Mouse (Mus musculus) heart, adult 2 months (tissue): ENCODE data around the gene Avpi1. TPM values are rescaled to one million over a fixed set of nuclear protein-coding genes. Genes with fewer than 3 reads are reported as not detected.

ENCODE experiments used
- DNase-seq, 2 experiments: peaks; one replicate each; pipeline ENCODE4 v3.0.0; 2021
- H3K27ac ChIP-seq: fragments of 200-600 bp; 2 replicates; pipeline ENCODE4 v1.8.1; 2022
- H3K27me3 ChIP-seq: fragments of 200-500 bp; 2 replicates; pipeline ENCODE4 v1.6.1; 2012; ENCODE audit warnings: mild to moderate bottlenecking, low read length, inconsistent platforms, mixed read lengths; ENCODE audit not compliant: control insufficient read depth, insufficient read depth
- H3K36me3 ChIP-seq: fragments of 200-500 bp; 2 replicates; pipeline ENCODE4 v1.6.1; 2012; ENCODE audit warnings: low read length, inconsistent platforms; ENCODE audit not compliant: control insufficient read depth, insufficient read depth
- H3K4me1 ChIP-seq: fragments of 200-500 bp; 2 replicates; pipeline ENCODE4 v1.6.1; 2011; ENCODE audit warnings: low read length; ENCODE audit not compliant: control insufficient read depth, insufficient read depth
- H3K4me3 ChIP-seq: fragments of 200-600 bp; 2 replicates; pipeline ENCODE4 v1.8.1; 2022
- H3K79me2 ChIP-seq: fragments of 200-500 bp; replicated peaks from 2 replicates; pipeline ENCODE4 v1.6.1; 2012; ENCODE audit warnings: mild to moderate bottlenecking, inconsistent platforms, low read length, moderate library complexity, mixed read lengths; ENCODE audit not compliant: control insufficient read depth, insufficient read depth
- H3K9ac ChIP-seq: fragments of 200-500 bp; 2 replicates; pipeline ENCODE4 v1.6.1; 2012; ENCODE audit warnings: low read depth, mild to moderate bottlenecking, control low read depth, inconsistent platforms, low read length, mixed read lengths
- CTCF ChIP-seq: fragments of 200-600 bp; IDR thresholded peaks from 2 replicates; pipeline ENCODE4 v1.8.1; 2022; ENCODE audit warnings: antibody characterized with exemption, mild to moderate bottlenecking, moderate library complexity
- EP300 ChIP-seq: fragments of 200-500 bp; IDR thresholded peaks from 2 replicates; pipeline ENCODE4 v1.6.1; 2011; ENCODE audit warnings: low read depth, low read length, control low read depth; ENCODE audit not compliant: insufficient read depth
- POLR2A ChIP-seq: fragments of 200-500 bp; IDR thresholded peaks from 2 replicates; pipeline ENCODE4 v1.6.1; 2011; ENCODE audit warnings: mild to moderate bottlenecking, low read depth, low read length, control low read depth; ENCODE audit not compliant: insufficient read depth
- WGBS: fragments of 180-500 bp; shearing (Covaris S2); methylation state at CpG from one replicate; pipeline ENCODE4 v1.1.7; 2018; 5-methylcytosine and 5-hydroxymethylcytosine counted together
- intact Hi-C: fragments of 180-260 bp; cut with DNase I; formaldehyde crosslinking; loops from one replicate; pipeline ENCODE4 v1.15.1; 2025
- polyA plus RNA-seq: library from polyadenylated mRNA; depleted of rRNA; stranded (reverse); fragments of >200 nt; gene quantifications from 2 replicates; pipeline ENCODE4 v1.2.3, GENCODE M21; 2012
- total RNA-seq, 2 experiments: library from RNA; stranded (reverse); gene quantifications; 2 replicates each; pipeline ENCODE4 v1.2.3; 2021

The Avpi1 gene
- total and polyA plus RNA-seq, 3 experiments = 10.0 to 14.4 (median 13.1) TPM

DNA sequence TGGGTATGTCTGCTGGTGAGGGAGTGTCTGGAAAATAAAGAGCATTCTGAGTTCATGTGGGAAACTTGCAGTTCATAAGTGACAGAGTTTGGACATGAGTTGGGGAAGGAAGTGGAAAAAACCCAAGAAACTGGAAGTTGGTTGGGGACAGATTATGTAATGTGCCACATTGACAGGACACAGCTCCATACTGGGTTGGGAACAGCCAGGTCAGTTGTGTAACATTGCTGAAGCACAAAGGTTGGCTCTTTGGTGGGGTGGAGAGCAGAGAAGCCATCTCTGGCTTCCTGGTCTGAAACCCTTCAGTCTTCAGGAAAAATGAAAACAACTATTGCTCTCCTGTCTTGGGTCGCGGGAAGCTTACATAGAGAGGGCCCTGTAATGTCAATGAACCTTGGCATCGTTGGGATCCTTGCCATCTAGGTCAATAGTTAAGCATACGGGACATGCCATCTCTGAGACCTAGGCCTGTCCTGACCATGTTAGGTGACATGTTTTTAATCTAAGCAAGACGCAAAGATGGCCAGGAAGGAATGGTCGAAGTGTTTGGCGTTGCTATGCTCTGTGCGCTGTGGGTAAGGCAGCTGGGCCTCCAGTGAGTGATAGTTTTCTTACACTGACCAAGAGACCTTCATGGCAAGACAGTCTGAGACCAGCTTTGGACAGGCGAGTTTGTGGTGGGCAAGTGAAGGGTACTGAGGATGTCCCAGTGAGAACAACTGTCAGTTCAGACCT is 17.6 kb upstream of the Avpi1 start:
- Histone ChIP-seq H3K4me1 (peaks cover 17% of the 10 kb centered on the region), H3K79me2 (no peaks in the 10 kb centered on the region), H3K27ac (peak overlapping the region; percentile 96), H3K4me3 (no peak overlapping the region), H3K36me3 (no peaks in the 10 kb centered on the region), H3K27me3 (no peaks in the 10 kb centered on the region), H3K9ac (no peak overlapping the region)
- TF ChIP-seq CTCF (no peak), EP300 (0 out of 2 replicates have a peak, but pooled peaks have one; percentile 39), POLR2A (peak; percentile 48; the same call in 1 of the 2 replicates)
- WGBS = 94% methylated on average over 9 of the region's 9 CpGs
- peak in 1 of 2 experiments; percentile 26 for DNase-seq
- intact Hi-C loops = loop anchor here (5.0 to 10.0 kb wide), 3 partner anchors 54 to 212 kb away; partner anchors contain the start of genes Exosc1, Mms19, Pi4k2a and Ubtd1

DNA sequence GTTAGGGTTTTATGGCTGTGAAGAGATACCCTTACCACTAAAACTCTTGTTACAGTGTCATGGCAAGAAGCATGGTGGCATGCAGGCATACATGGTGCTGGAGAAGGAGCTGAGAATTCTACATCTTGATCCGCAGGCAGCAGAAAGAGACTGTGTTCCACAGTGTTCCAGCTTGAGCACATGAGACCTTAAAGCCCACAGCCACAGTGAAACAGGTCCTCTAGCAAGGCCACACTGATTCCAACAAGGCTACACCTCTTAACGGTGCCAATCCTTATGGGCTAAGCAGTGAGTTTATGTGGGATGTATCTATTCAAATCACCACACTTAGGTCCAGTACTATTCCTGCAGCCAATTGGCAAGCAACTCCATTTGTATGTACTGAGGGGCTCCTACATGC is 16.9 kb upstream of the Avpi1 start:
- DNase-seq = no peak
- H3K27me3 ChIP-seq = no peaks in the 10 kb centered on the region
- peaks cover 14% of the 10 kb centered on the region for H3K4me1 ChIP-seq
- WGBS = 94% methylated on average over 2 of the region's 2 CpGs
- H3K9ac ChIP-seq = no peak overlapping the region
- H3K4me3 ChIP-seq = no peak overlapping the region
- intact Hi-C loops = loop anchor here (2.0 to 10.0 kb wide), 4 partner anchors 15 to 211 kb away; partner anchors contain the start of genes Exosc1, Mms19, Pi4k2a and Ubtd1
- H3K79me2 ChIP-seq = no peaks in the 10 kb centered on the region
- no peaks in the 10 kb centered on the region for H3K36me3 ChIP-seq
- TF ChIP-seq CTCF (no peak), POLR2A (no peak), EP300 (no peak)
- no peak overlapping the region for H3K27ac ChIP-seq

DNA sequence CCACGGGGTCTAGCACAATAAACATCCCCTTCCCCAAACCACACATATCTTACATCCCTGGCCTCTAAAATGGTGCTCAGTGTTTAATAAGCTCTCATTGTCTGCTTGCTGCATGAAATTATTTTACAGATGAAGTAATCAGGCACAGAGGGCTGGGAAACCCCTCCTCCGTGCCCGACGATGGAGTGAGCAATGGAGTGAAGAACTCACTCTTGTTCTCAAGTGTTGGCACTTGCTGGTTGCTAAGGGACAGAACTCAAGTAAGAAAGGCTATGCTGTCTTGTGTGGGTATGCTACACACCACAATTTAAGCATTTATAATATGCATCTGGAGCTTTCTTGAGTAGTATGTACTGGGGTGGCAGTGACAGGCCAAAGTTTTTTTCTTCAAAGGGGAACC is 16.4 kb upstream of the Avpi1 start:
- intact Hi-C loops = loop anchor here (2.0 to 10.0 kb wide), 4 partner anchors 14 to 210 kb away; partner anchors contain the start of genes Exosc1, Mms19, Pi4k2a and Ubtd1
- H3K79me2 ChIP-seq = no peaks in the 10 kb centered on the region
- TF ChIP-seq CTCF (no peak), POLR2A (no peak), EP300 (no peak)

DNA sequence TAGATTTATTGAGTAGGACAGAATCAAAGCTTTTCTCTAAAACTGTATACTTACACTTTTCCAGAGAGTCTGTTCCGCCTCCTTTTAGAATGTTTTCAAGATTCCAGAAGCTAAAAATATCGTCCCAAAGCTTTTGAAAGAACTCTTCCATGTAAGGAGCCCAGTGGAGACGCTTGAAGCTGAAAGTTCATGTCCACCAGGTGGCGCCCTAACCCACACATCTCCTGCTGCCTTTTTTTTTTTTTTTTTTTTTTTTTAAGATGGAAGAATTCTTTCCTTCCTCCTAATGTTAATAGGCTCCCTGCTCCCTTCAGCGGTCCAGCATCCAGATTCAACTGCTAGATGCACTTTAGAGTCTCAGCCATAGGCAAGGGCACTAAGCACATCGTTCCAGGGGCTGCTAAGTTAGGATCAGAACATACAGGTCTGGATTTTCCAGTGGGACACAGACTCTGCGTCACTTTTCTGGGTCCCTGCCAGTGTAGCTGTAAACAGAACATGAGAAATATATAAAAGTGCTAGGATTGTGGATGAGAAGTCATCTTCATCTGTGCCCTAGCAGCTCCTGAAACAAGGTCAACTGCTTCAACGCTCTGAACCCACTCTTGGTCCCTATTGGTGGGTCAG is 15.8 kb upstream of the Avpi1 start:
- H3K9ac ChIP-seq = no peak overlapping the region

More for the DNA sequence above, 16.4 kb upstream of the Avpi1 start:
- Histone ChIP-seq H3K4me1 (peaks cover 13% of the 10 kb centered on the region), H3K36me3 (no peaks in the 10 kb centered on the region), H3K27me3 (no peaks in the 10 kb centered on the region), H3K9ac (no peak overlapping the region), H3K27ac (peak overlapping the region; percentile 20; the same call in 1 of the 2 replicates), H3K4me3 (no peak overlapping the region)
- DNase-seq = no peak
- WGBS = 52% methylated on average over 4 of the region's 4 CpGs

DNA sequence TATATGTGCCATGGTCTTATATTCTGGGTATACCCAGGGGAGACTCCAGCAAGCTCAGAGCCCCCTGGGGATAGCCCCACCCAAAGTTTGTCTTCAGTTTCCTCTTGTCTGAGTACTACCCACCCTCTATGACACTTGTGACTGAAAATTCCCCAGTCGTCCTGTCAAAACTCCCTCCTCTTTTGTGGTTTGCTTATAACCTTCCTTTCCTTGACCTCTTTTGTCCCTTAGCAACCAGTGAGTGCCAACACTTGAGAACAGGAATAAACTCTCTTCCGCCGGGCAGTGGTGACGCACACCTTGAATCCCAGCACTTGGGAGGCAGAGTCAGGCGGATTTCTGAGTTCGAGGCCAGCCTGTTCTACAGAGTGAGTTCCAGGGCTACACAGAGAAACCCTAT is 15.2 kb upstream of the Avpi1 start:
- no peak for TF ChIP-seq EP300
- no peak for TF ChIP-seq POLR2A
- no peak for TF ChIP-seq CTCF
- WGBS = 27% methylated on average over 6 of the region's 6 CpGs
- H3K4me1 ChIP-seq = peaks cover 10% of the 10 kb centered on the region
- H3K9ac ChIP-seq = no peak overlapping the region
- no peak for DNase-seq
- H3K79me2 ChIP-seq = no peaks in the 10 kb centered on the region
- intact Hi-C loops = loop anchor here (1.0 to 10.0 kb wide), 3 partner anchors 13 to 209 kb away; partner anchors contain the start of genes Exosc1 and Zdhhc16
- H3K27ac ChIP-seq = no peak overlapping the region
- H3K27me3 ChIP-seq = no peaks in the 10 kb centered on the region
- no peaks in the 10 kb centered on the region for H3K36me3 ChIP-seq
- H3K4me3 ChIP-seq = no peak overlapping the region

More for the DNA sequence above, 15.8 kb upstream of the Avpi1 start:
- peaks cover 11% of the 10 kb centered on the region for H3K4me1 ChIP-seq
- H3K27me3 ChIP-seq = no peaks in the 10 kb centered on the region
- peak; percentile 83 to 86 for DNase-seq
- no peaks in the 10 kb centered on the region for H3K79me2 ChIP-seq
- no peak overlapping the region for H3K4me3 ChIP-seq
- intact Hi-C loops = loop anchor here (1.0 to 10.0 kb wide), 5 partner anchors 14 to 210 kb away; partner anchors contain the start of genes Exosc1, Mms19, Pi4k2a and Ubtd1
- no peaks in the 10 kb centered on the region for H3K36me3 ChIP-seq
- peak overlapping the region; percentile 20 for H3K27ac ChIP-seq
- no peak for TF ChIP-seq EP300
- TF ChIP-seq POLR2A = no peak
- peak; percentile 85 for TF ChIP-seq CTCF
- 22% methylated on average over 8 of the region's 8 CpGs for WGBS
